Mouse (Mus musculus) MEL (cell line): ENCODE measurements at regions not wholly inside any gene's neighbourhood (a gene's known extent, or its start where the extent isn't known, plus 50 kb on each side); places are given as distances from the start of the nearest gene placed in this dataset.

Experiments
- DNase-seq: peaks from one replicate; pipeline ENCODE4 v3.0.0; 2011; ENCODE audit warnings: low read depth, low spot score
- H3K27ac ChIP-seq: 2 replicates; pipeline ENCODE4 v1.5.1; 2012; ENCODE audit warnings: low read depth, mild to moderate bottlenecking, control low read depth, low read length, moderate library complexity; ENCODE audit not compliant: control insufficient read depth
- H3K27me3 ChIP-seq, 2 experiments: fragments of 150-350 bp in 1 of 2; sonication (generic) in 1 of 2; 2 replicates each; pipeline ENCODE4 v1.6.1; 2012; ENCODE audit warnings: low read length in 2 of 2, mild to moderate bottlenecking in 2 of 2, improper control_type of control experiment in 1 of 2, moderate library complexity in 1 of 2; ENCODE audit not compliant: insufficient read depth in 2 of 2, control insufficient read depth in 1 of 2
- H3K36me3 ChIP-seq, 2 experiments: 2 replicates each; pipeline ENCODE4 v1.6.1; 2012 to 2014; ENCODE audit warnings: low read length in 2 of 2, improper control_type of control experiment in 1 of 2, inconsistent platforms in 1 of 2, mild to moderate bottlenecking in 1 of 2; ENCODE audit not compliant: insufficient read depth in 2 of 2, control insufficient read depth in 1 of 2
- H3K4me1 ChIP-seq, 2 experiments: fragments of 150-350 bp in 1 of 2; sonication (generic) in 1 of 2; 2 replicates each; pipeline ENCODE4 v1.6.1; 2012; ENCODE audit warnings: low read length in 2 of 2, improper control_type of control experiment in 1 of 2, mild to moderate bottlenecking in 1 of 2; ENCODE audit not compliant: insufficient read depth in 2 of 2, control insufficient read depth in 1 of 2
- H3K4me3 ChIP-seq, 2 experiments: fragments of 150-350 bp in 1 of 2; sonication (generic) in 1 of 2; 2 replicates each; pipeline ENCODE4 v1.5.1; 2012; ENCODE audit warnings: low read depth in 2 of 2, low read length in 2 of 2, mild to moderate bottlenecking in 2 of 2, moderate library complexity in 2 of 2, control low read depth in 1 of 2, improper control_type of control experiment in 1 of 2; ENCODE audit not compliant: control insufficient read depth in 1 of 2, insufficient read depth in 1 of 2
- H3K79me2 ChIP-seq: 2 replicates; pipeline ENCODE4 v1.6.1; 2012; ENCODE audit warnings: mild to moderate bottlenecking, low read length, moderate library complexity; ENCODE audit not compliant: control insufficient read depth, poor library complexity, insufficient read depth
- H3K9ac ChIP-seq: 2 replicates; pipeline ENCODE4 v1.6.1; 2012; ENCODE audit warnings: low read depth, mild to moderate bottlenecking, control low read depth, low read length, moderate library complexity; ENCODE audit not compliant: control insufficient read depth, poor library complexity, severe bottlenecking
- H3K9me3 ChIP-seq: fragments of 150-350 bp; sonication (generic); replicated peaks from 2 replicates; pipeline ENCODE4 v1.6.1; 2012; ENCODE audit warnings: mild to moderate bottlenecking, low read length, improper control_type of control experiment, moderate library complexity; ENCODE audit not compliant: insufficient read depth
- CHD1 ChIP-seq: IDR thresholded peaks from 2 replicates; pipeline ENCODE4 v1.6.1; 2012; ENCODE audit warnings: low read depth, mild to moderate bottlenecking, inconsistent platforms, low read length, improper control_type of control experiment
- CHD2 ChIP-seq: IDR thresholded peaks from 2 replicates; pipeline ENCODE4 v1.6.1; 2011; ENCODE audit warnings: low read length, improper control_type of control experiment
- CTCF ChIP-seq, 3 experiments: IDR thresholded peaks in 2 of 3; conservative IDR thresholded peaks in 1 of 3; 2 replicates each; pipeline ENCODE4 v1.5.1; 2011 to 2012; ENCODE audit warnings: low read length in 3 of 3, low read depth in 2 of 3, mild to moderate bottlenecking in 2 of 3, improper control_type of control experiment in 1 of 3, inconsistent platforms in 1 of 3, mixed read lengths in 1 of 3, moderate library complexity in 1 of 3; ENCODE audit not compliant: control insufficient read depth in 1 of 3, insufficient read depth in 1 of 3, poor library complexity in 1 of 3, severe bottlenecking in 1 of 3
- ELF1 ChIP-seq: IDR thresholded peaks from 2 replicates; pipeline ENCODE4 v1.6.1; 2014; ENCODE audit warnings: low read depth, mild to moderate bottlenecking, inconsistent platforms, low read length, improper control_type of control experiment, moderate library complexity
- EP300 ChIP-seq, 2 experiments: IDR thresholded peaks; 2 replicates each; pipeline ENCODE4 v1.6.1; 2011; ENCODE audit warnings: improper control_type of control experiment in 2 of 2, low read length in 2 of 2, low read depth in 1 of 2, mild to moderate bottlenecking in 1 of 2
- ETS1 ChIP-seq: IDR thresholded peaks from 2 replicates; pipeline ENCODE4 v1.6.1; 2012; ENCODE audit warnings: low read depth, mild to moderate bottlenecking, inconsistent platforms, low read length, improper control_type of control experiment, moderate library complexity
- GABPA ChIP-seq: IDR thresholded peaks from 2 replicates; pipeline ENCODE4 v1.6.1; 2012; ENCODE audit warnings: low read depth, mild to moderate bottlenecking, inconsistent platforms, low read length, improper control_type of control experiment, moderate library complexity
- GATA1 ChIP-seq: IDR thresholded peaks from 2 replicates; pipeline ENCODE4 v1.6.1; 2011; ENCODE audit warnings: low read depth, low read length, improper control_type of control experiment
- JUND ChIP-seq: IDR thresholded peaks from 2 replicates; pipeline ENCODE4 v1.6.1; 2011; ENCODE audit warnings: low read depth, mild to moderate bottlenecking, improper control_type of control experiment, low read length
- KAT2A ChIP-seq: conservative IDR thresholded peaks from 2 replicates; pipeline ENCODE4 v1.6.1; 2012; ENCODE audit warnings: low read depth, low read length, improper control_type of control experiment, inconsistent platforms
- MAX ChIP-seq: IDR thresholded peaks from 2 replicates; pipeline ENCODE4 v1.6.1; 2011; ENCODE audit warnings: low read length, improper control_type of control experiment
- MAZ ChIP-seq: IDR thresholded peaks from 2 replicates; pipeline ENCODE4 v1.6.1; 2012; ENCODE audit warnings: low read depth, mild to moderate bottlenecking, inconsistent platforms, low read length, improper control_type of control experiment
- POLR2AphosphoS2 ChIP-seq: IDR thresholded peaks from 2 replicates; pipeline ENCODE4 v1.6.1; 2011; ENCODE audit warnings: low read length, improper control_type of control experiment
- TAL1 ChIP-seq: IDR thresholded peaks from 2 replicates; pipeline ENCODE4 v1.6.1; 2012; ENCODE audit warnings: mild to moderate bottlenecking, inconsistent platforms, low read length, moderate library complexity, mixed read lengths
- TCF12 ChIP-seq: IDR thresholded peaks from 2 replicates; pipeline ENCODE4 v1.6.1; 2014; ENCODE audit warnings: low read depth, mild to moderate bottlenecking, inconsistent platforms, low read length, improper control_type of control experiment, moderate library complexity
- UBTF ChIP-seq: IDR thresholded peaks from 2 replicates; pipeline ENCODE4 v1.6.1; 2012; ENCODE audit warnings: low read depth, mild to moderate bottlenecking, inconsistent platforms, low read length, improper control_type of control experiment, moderate library complexity, borderline replicate concordance; ENCODE audit not compliant: insufficient read depth
- USF1 ChIP-seq: IDR thresholded peaks from 2 replicates; pipeline ENCODE4 v1.6.1; 2014; ENCODE audit warnings: low read depth, mild to moderate bottlenecking, inconsistent platforms, low read length, improper control_type of control experiment, moderate library complexity
- USF2 ChIP-seq, 2 experiments: IDR thresholded peaks; 2 replicates each; pipeline ENCODE4 v1.6.1; 2011 to 2012; ENCODE audit warnings: improper control_type of control experiment in 2 of 2, low read length in 2 of 2, borderline replicate concordance in 1 of 2, inconsistent platforms in 1 of 2, low read depth in 1 of 2, mild to moderate bottlenecking in 1 of 2; ENCODE audit not compliant: insufficient read depth in 1 of 2
- ZC3H11A ChIP-seq: IDR thresholded peaks from 2 replicates; pipeline ENCODE4 v1.6.1; 2012; ENCODE audit warnings: low read depth, mild to moderate bottlenecking, inconsistent platforms, low read length, improper control_type of control experiment

DNA sequence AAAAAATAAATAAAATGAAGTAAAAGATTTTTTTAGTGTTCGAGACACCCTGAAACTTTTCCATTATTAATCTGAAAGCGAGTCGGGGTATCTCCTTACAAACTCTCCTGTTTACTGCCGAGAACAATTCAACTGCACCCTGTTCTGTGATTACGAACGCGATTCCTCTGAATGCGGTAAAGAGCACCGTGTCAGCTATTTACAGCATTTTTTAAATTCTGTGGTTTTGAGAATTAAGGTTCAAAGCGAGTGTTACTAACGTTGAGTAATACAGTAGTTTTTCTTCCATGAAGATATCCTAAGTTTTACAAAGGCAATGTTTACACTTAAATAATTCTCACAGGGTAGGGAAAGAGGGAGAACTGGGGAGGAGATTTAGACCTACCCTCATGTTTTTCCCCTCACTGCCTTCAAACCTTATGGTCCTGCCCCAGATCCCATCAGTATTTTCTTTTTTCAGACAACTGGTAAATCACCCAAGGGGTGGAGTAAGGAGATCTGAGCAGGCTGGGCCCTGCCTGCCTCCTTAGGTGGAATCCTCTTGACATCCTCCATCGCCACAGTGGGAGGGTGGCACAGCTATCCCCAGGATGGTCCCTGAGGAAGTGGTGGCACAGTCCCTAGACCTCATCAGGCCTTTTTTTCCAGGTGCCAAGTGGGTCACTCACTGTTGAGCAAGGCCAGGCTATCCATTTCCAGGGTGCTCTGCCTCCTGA lies 89.9 kb upstream of the Cited2 start:
- no peaks in the 10 kb centered on the region for H3K27me3 ChIP-seq
- no peaks in the 10 kb centered on the region for H3K9me3 ChIP-seq
- no peaks in the 10 kb centered on the region for H3K79me2 ChIP-seq
- no peak overlapping the region for H3K4me3 ChIP-seq
- H3K9ac ChIP-seq = no peak overlapping the region
- TF ChIP-seq UBTF (no peak), JUND (no peak), GABPA (no peak), USF2 (IDR thresholded peaks at IDR 0.05; ENCODE audit: borderline replicate concordance in 1 of 2, insufficient read depth in 1 of 2, low read depth in 1 of 2, low read length in 2 of 2) (no peak), KAT2A (no peak), USF1 (no peak), TCF12 (no peak), EP300 (IDR thresholded peaks at IDR 0.05; ENCODE audit: low read depth in 1 of 2, low read length in 2 of 2) (no peak), POLR2AphosphoS2 (no peak), CHD1 (no peak), ELF1 (no peak), ETS1 (no peak), GATA1 (no peak), ZC3H11A (no peak), CHD2 (no peak), MAX (no peak), MAZ (no peak), CTCF (IDR thresholded peaks at IDR 0.05 in 2 of 3, conservative IDR thresholded peaks at IDR 0.05 in 1 of 3; ENCODE audit: control insufficient read depth in 1 of 3, insufficient read depth in 1 of 3, low read depth in 2 of 3, low read length in 3 of 3, poor library complexity in 1 of 3, severe bottlenecking in 1 of 3) (no peak)
- TF ChIP-seq, all 39 proteins: peak for 0
- H3K36me3 ChIP-seq = no peaks in the 10 kb centered on the region
- H3K4me1 ChIP-seq = no peaks in the 10 kb centered on the region
- H3K27ac ChIP-seq = no peak overlapping the region
- no peak for DNase-seq

DNA sequence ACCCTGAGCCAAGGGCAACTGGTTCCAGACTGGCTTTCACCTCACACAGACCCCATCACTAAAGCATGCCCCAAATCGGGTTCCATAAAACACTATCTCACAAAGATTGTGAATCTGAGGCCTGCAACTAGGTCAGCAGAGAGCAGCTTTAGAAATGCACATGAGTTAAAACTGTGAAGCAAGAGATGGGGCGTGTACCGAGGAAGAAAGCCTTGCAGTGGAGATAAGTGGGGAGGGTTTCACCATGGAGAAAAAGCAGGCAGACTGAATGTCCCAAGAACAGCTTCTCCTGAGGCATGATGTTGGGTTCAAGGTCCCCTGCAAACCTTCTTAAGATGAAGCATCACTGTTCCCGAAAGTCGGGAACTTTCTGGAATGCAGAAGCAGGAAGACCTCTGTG lies 77.7 kb upstream of the Cited2 start:
- TF ChIP-seq ETS1 (no peak), POLR2AphosphoS2 (no peak), TAL1 (no peak)
- Histone ChIP-seq H3K27ac (no peak overlapping the region), H3K27me3 (no peaks in the 10 kb centered on the region), H3K4me1 (no peaks in the 10 kb centered on the region), H3K9ac (no peak overlapping the region), H3K4me3 (no peak overlapping the region), H3K9me3 (no peaks in the 10 kb centered on the region), H3K79me2 (no peaks in the 10 kb centered on the region), H3K36me3 (no peaks in the 10 kb centered on the region)
- DNase-seq = no peak
